Mouse (Mus musculus) cortical plate, adult 2 months (tissue): ENCODE measurements at regions not wholly inside any gene's neighbourhood (a gene's known extent, or its start where the extent isn't known, plus 50 kb on each side); places are given as distances from the start of the nearest gene placed in this dataset.

Source experiments
- CTCF ChIP-seq: fragments of 200-500 bp; IDR thresholded peaks from 2 replicates; pipeline ENCODE4 v1.5.1; 2011; ENCODE audit warnings: mild to moderate bottlenecking, control low read depth, low read length; ENCODE audit not compliant: insufficient read depth; ENCODE audit errors: extremely low read depth
- POLR2A ChIP-seq: fragments of 200-500 bp; IDR thresholded peaks from 2 replicates; pipeline ENCODE4 v1.6.1; 2011; ENCODE audit warnings: mild to moderate bottlenecking, low read length, control low read depth; ENCODE audit not compliant: insufficient read depth; ENCODE audit errors: extremely low read depth

GRCm38 (mm10) chr6:100110981-100111660 lies 176.2 kb downstream of the Rybp start:
- no peak for TF ChIP-seq POLR2A
- TF ChIP-seq CTCF: no peak
